Mouse (Mus musculus) brain, embryonic 14.5 days (tissue): ENCODE data around the gene Gm17018.

ENCODE experiments used
- CTCF ChIP-seq: fragments of 200-500 bp; IDR thresholded peaks from 2 replicates; pipeline ENCODE4 v1.5.1; 2012; ENCODE audit warnings: inconsistent platforms, mild to moderate bottlenecking, moderate library complexity, borderline replicate concordance; ENCODE audit not compliant: insufficient read depth, insufficient read length; ENCODE audit errors: extremely low read depth
- POLR2A ChIP-seq: fragments of 200-500 bp; IDR thresholded peaks from 2 replicates; pipeline ENCODE4 v1.6.1; 2012; ENCODE audit warnings: mild to moderate bottlenecking, inconsistent platforms, borderline replicate concordance; ENCODE audit not compliant: poor library complexity, insufficient read depth, insufficient read length, severe bottlenecking; ENCODE audit errors: extremely low read depth

DNA sequence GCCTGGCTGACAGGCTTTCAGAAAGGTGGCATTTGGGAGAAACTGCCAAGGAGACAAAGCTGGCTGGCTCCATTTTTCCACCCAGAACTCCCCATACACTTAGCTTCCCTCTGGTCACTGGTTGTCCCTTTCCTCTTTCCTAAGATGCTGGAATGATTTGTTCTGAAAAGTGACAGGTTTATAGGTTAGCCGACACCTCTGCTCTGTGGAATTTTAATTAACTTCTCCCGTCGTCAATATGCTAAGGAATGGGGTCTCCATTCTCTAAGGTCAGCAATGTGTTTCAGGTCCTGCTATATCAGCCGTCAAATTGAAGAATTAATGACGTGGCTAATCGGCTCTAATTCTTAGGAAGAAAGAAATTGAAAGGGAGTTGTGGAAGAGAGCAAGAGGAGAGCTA is 68.2 kb downstream of the Gm17018 start:
- TF ChIP-seq POLR2A = no peak
- TF ChIP-seq CTCF = no peak
